Mouse (Mus musculus) thymus, postnatal 0 days (tissue): ENCODE measurements at regions not wholly inside any gene's neighbourhood (a gene's known extent, or its start where the extent isn't known, plus 50 kb on each side); places are given as distances from the start of the nearest gene placed in this dataset.
"Not testable (repeated sequence)": the region's sequence is repeated elsewhere in the genome, so short reads cannot be mapped to it uniquely, and the experiment has no call there.

Experiments used
- DNase-seq: peaks from one replicate; pipeline ENCODE4 v3.0.0-alpha.2; 2015; ENCODE audit warnings: low spot score

DNA sequence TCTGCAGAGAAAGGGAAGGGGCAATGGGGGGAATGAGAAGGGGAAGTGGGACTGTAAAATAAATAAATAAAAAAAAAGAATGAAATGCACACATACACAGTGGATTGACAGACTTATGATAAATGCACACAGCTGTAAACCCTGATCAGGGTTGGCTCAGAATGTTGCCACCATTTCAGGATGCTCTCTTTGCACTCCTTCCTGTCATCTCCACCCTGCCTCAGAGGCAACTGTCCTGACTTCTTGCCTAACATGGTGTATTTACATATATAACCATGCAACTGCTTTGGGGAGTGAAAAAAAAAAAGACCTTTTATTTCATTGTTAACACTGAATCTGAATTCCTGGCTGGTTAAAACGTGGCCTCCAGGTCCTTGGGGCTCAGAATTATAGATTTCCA, 149.4 kb downstream of the Kcnrg start:
- DNase-seq, result no peak

DNA sequence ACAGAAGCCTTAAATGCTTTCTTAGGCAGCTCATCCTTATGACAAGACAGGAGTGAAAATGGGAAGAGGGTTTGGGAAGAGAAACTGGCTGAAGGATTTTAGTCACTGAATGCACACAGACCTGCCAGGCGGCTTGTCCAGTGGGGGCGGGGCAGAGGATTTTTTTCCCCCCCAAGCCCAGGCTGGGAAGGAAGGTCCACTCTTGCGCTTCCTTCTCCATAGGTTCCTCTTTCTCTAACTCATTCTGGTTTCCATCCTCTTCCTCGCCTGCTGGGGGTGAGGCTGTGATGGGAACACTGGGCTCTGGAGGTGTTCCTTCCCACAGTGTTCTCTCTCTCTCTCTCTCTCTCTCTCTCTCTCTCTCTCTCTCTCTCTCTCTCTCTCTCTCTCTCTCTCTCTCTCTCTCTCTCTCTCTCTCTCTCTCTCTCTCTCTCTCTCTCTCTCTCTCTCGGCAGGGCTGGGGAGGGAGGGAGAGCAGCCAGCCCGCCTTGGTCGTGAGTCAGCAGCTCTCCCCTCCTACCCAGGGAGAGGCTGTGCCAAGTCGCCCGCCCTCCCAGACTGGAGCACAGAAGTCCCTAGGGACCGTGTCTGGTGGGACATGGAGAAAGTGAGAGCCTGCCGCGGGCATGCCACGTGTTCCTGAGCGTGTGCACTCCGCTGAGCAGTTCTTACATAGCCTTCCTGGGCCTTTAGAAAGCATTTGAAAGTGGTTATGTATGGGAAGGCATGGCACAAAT, 150.0 kb downstream of the Kcnrg start:
- no peak for DNase-seq

- no peak for DNase-seq
Measured at GRCm38 (mm10) chr14:61757823-61758175, 150.5 kb downstream of the Kcnrg start.

- no peak for DNase-seq
Measured at GRCm38 (mm10) chr14:61758586-61758985, 151.3 kb downstream of the Kcnrg start.

DNA sequence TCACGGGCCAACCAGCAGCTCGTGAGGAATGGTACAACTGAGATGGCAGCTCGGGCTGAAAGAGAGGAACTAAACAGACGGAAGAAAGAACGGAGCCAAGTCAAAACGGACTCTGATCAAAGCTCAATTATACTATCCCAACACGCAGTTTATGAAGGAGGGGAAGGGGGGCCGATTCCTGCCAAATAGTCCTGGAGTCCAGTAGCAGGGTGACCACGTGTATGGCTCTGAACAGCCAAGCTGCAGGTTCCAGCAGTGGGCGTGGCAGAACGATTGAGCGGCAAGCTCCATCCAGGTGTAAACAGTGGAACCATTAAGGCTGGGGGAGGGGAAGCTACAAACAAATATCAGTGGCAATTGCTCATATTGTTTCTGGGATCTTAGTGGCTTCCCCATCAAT, 152.9 kb downstream of the Kcnrg start:
- not testable (repeated sequence) for DNase-seq

- DNase-seq, result no peak
Measured at GRCm38 (mm10) chr14:61762076-61762475, 154.8 kb downstream of the Kcnrg start.

DNA sequence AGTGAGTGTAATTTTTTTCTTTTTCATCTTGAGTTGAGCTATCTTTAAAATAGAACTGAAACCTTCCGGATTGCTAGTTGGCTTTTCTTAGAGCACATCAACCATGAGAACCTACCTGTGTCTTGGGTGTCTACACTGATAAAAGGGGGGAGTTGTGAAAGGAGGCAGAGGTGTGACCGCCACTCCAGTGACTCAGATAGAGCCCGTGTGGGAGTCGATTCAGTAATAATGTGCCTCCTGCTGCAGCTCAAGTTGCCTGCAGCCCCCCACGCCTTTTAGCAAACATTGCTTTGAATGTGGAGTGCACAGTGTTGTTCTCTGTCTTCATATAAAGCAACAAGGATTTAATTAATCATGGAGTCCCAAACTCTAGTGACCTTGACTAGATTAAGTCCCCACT, 162.6 kb downstream of the Kcnrg start:
- DNase-seq, result no peak

GRCm38 (mm10) chr14:61774171-61774570, 166.9 kb downstream of the Kcnrg start:
- DNase-seq, result no peak

DNA sequence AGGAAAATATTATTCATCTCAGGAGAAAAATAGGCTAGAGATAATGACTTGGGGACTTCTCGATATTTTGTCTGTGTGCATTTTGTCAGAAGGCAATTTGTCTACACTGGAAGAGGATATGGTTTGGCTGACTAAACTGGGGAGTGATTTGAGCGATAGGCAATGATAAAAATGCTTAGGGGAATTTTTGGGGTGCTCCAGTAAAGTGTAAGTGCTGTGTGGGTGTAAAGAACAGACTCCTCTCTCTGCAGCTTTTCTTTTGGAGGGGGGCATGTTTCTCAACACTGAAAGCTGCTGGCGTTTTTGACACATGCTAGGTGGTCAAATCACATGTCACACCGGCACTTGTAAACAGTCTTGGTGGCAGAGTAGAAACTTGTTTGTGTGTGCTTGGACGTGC, 171.4 kb downstream of the Kcnrg start:
- no peak for DNase-seq

DNA sequence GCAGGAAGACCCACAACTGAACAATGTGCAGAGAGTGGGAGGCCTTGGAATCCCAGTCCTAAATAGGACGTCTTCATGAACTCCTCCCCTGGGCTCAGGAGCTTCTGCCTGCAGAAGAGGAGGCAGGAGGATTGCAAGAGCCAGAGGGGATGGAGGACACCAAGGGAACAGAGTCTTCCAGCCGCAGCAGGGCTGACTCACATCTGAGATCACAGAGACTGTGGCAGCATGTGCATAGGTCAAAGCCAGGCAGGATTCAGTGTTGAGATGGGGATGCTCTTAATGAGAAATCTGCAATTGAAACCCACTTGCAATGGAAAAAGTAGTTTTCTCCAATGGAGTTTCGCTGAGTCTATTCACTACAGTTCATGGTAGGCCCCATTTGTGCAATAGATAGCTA, 175.9 kb downstream of the Kcnrg start:
- DNase-seq, result no peak

DNA sequence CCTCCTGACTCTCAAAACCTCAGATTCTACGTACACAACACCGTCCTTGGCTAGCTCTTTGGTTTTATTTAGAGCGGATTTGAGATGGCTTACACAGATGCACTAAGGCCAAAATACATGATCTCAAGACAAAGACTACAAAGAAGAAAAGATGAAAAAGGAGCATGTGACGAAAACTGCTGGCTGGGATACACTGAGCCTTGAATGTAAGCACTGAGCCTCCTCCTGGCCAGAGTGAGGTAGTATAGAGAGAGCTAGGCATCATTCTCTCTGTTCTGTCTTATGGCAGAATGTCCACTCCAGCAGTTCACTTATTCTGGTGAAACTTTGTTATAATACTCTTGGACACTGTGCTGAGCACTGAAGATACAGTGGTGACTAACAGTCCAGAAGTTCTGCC, 177.4 kb downstream of the Kcnrg start:
- no peak for DNase-seq

DNA sequence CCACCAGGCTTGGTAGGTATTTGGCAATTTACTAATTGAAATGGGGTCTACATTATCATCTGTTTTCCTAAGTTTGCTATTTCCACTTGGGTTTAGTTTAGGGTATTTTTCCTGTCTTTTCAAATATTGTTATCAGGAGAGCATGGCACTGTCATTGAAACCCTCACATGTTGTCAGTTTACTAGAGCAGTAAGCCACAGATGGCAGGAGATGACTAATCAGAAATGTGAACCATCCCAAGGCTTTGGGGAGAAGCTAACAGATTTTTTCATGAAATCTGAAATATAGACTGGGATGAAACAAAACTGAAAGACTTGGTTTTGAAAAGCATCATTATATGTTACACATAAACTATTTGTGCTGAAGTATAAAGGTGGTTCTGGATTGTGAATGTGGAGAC, 178.8 kb downstream of the Kcnrg start:
- DNase-seq, result no peak

DNA sequence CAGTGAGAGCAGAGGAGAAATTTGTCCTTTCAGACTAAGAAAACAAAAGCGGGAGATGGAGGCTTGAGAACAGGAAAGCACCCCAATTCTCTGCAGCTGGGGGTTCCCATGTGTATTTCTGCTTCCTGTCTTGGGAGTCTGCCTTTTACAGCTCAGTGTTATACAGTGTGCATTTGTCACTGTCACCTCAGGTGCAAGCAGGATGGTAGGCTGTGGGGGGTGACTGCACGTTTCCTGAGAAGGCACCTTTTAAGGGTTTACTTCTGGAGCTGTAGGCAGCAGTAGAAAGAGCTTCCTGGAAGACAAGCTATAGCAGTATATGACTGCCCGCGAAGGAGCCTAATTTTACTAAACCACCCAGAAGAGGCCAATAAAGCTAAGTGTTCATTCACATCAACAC, 180.5 kb downstream of the Kcnrg start:
- peak; percentile 68 for DNase-seq

DNA sequence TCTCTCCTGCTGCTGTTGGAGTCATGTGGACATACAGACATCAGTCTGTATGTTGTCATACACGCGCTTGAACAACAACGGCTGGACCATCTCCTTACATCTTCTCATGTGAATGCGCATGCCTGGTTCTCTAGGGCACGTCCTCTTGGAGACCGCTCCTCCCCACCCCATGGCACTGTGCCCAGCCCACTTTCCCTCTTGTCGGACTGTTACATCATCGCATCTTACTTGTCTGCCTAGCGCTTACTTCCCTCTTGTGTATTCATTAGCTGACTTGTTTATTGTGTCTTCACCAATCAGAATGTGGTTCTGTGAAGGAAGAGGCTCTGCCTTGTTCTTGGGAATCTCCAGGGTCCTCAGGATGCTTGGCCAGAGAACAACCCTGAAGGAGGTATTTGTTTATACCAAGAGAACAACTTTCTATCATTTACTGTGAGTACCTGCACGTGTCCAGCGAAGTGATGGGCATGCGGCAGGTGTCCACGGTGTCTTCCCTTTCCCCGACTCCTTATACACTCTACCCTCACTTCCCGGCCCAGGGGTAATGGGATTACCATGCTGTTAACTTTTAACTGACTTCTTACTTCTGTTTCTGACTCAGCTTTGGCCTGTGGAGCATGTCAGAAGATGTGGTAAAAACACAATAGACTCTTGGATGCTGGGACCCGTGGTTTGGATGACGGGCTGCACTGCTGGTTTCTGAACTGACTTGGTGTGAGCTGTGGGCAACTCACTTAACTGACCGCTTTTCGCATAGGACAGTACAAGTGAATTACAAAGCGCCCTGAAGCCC, 181.9 kb downstream of the Kcnrg start:
- DNase-seq, result no peak

- no peak for DNase-seq
Measured at GRCm38 (mm10) chr14:61795976-61796645, 188.9 kb downstream of the Kcnrg start.

- no peak for DNase-seq
Measured at GRCm38 (mm10) chr14:61796671-61797070, 189.4 kb downstream of the Kcnrg start.

- no peak for DNase-seq
Measured at GRCm38 (mm10) chr14:61803421-61803925, 196.2 kb downstream of the Kcnrg start.

DNA sequence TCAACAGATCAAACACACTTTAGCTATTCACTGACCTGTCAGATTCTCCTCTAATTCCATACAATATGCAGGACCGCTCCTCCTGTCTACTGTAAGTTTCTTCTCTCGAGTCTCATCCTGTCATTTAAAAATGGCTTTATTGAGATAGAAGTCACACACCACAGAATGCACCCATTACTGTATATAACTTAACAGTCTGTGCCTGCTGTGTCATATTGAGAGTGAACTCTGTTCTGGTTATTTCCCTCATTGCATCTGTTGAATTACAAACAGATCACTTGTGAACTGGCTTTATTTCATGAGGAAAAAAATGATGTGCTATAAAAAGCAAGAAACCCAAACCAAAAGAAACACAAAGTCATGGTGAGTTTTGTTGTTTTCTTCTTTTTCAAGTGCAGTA, 198.2 kb downstream of the Kcnrg start:
- DNase-seq, result no peak

DNA sequence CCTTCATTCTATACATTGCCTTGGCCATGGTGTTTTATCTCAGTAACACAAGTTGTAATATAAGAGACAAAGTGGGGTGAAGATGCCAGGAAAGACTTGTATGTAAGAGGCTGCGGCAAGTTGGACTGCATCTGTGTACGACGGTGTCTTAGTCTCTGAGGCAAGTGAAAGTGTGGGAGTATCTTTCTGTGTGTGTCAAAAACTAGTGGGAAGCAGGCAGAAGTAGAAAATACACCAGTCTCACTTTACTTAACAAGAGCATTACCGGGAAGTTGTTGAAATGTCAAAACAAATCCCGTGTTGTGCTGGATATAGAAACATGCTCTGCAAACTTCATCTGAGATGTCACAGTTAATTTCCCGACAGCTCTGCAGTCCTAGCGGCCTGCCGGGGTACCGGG, 200.9 kb downstream of the Kcnrg start:
- DNase-seq, result no peak

DNA sequence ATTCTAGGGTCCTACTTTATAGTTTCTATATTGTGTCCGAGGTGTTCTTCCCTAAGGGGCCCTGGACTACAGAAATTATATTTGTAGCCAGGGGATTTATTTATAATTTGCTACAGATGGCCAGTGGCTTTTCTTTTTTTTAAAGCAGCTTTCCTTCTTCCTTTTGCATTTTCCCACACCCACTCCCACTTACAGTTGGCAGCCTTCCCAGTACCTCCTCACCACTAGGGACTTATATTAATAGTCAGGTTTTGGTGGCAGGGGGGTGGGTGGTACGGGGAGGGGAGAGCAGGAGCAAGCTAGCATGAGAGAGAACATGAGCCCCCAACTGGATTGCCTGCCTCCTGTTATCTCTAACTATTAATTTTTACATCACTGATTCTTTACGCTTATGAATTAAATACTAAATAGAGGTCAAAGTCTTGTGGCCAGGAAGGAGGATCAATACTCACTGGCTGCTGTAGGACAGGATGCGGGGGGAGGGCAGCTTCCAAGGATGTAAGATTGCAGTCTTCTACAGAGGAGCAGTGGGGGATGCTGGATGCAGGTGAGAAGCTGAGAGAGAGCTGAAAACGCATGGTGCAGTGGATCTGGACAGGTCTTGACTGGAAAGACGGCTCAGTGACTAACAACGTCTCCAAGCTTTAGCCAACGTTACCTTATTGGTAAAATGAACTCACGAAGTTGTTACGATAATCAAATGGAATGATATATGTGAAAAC, 202.6 kb downstream of the Kcnrg start:
- no peak for DNase-seq

GRCm38 (mm10) chr14:61810836-61811235, 203.6 kb downstream of the Kcnrg start:
- no peak for DNase-seq

DNA sequence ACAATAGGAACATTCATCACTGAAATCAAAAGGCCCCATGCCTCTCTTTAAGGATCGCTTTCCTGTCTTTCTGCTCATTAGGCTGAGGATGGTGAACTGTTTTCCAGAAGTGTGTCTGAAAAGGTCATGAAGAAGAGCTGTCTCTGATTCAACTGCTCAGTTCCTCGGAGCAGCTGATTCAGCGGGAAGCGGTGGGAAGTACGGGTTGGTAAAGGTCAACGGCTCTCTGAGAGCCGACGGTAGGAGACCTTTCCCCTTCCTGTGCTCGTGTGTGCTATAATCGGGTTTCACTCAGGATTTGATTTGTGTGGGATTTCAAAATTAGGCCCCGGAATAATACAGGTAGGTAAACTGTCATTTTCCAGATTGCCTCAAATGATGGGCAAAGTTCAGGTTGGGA, 210.5 kb downstream of the Kcnrg start:
- DNase-seq, result no peak
